Mouse (Mus musculus) heart, adult 18-20 months (tissue): ENCODE results near the gene Ccdc61. TPM values are rescaled to one million over a fixed set of nuclear protein-coding genes. Genes with fewer than 3 reads are reported as not detected.

Experiments
- DNase-seq, 2 experiments: peaks; one replicate each; pipeline ENCODE4 v3.0.0; 2021 to 2022; ENCODE audit warnings: mixed read lengths in 1 of 2
- total RNA-seq, 2 experiments: library from RNA; stranded (reverse); gene quantifications; 2 replicates each; pipeline ENCODE4 v1.2.3; 2021

Gene Ccdc61
- total RNA-seq, 2 experiments from 2014 or later: 8.8 to 10.2 TPM

- peak; percentile 50 to 80 for DNase-seq
Observed at GRCm38 (mm10) chr7:18858310-18858916, 51.8 kb downstream of the Ccdc61 start.

GRCm38 (mm10) chr7:18848395-18848794 is 61.8 kb downstream of the Ccdc61 start:
- no peak for DNase-seq

DNA sequence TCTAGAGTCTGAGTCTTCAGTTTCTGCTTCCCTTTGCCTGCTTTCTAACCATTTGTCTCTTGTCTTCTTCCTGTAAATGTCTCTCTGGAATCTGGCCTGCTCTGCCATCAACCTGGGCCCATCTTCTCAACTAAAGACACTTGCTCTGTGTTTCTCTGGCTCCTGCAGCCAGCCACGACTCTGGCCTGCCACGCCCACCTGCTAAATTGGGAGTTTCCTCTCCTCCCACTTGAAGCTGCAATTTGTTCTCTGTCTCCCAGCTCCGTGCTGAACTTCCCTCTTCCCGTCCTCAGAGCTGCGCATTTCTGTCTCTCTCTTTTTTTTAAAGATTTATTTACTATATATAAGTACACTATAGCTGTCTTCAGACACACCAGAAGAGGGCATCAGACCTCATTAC is 65.4 kb downstream of the Ccdc61 start:
- peak; percentile 29 to 33 for DNase-seq

GRCm38 (mm10) chr7:18841174-18841567 is 69.0 kb downstream of the Ccdc61 start:
- DNase-seq: peak in 1 of 2 experiments; percentile 13

Other genes with a start within 250 kb of the Ccdc61 start
- not detected for gene Psg20, start 224.2 kb downstream of the Ccdc61 start, total RNA-seq
- gene Psg22, start 192.3 kb downstream of the Ccdc61 start, total RNA-seq: not detected
- gene Psg19, start 111.9 kb downstream of the Ccdc61 start, total RNA-seq: not detected
- not detected for gene Psg17, start 88.8 kb downstream of the Ccdc61 start, total RNA-seq
- gene Mill2, start 70.4 kb downstream of the Ccdc61 start, total RNA-seq: 1 to 10 TPM; 6.1 to 7.2 TPM
- gene Pglyrp1, start 39.1 kb downstream of the Ccdc61 start, total RNA-seq: 1 to 10 TPM; 1.6 to 5.5 TPM
- 1 to 10 TPM; 4.4 to 4.9 TPM for gene Nova2, start 15.5 kb upstream of the Ccdc61 start, total RNA-seq
- gene Nanos2, start 77.0 kb upstream of the Ccdc61 start, total RNA-seq: not detected
- 1 to 10 TPM; 3.6 to 4.0 TPM for gene Mypop, start 80.8 kb upstream of the Ccdc61 start, total RNA-seq
- 10 to 100 TPM; 22.4 to 23.1 TPM for gene Irf2bp1, start 93.6 kb upstream of the Ccdc61 start, total RNA-seq
- not detected for gene Foxa3, start 113.1 kb upstream of the Ccdc61 start, total RNA-seq
- gene Sympk, start 114.0 kb upstream of the Ccdc61 start, total RNA-seq: 10 to 100 TPM; 85.2 to 93.9 TPM
- gene Rsph6a, start 144.3 kb upstream of the Ccdc61 start, total RNA-seq: not detected
- gene Dmwd, start 165.8 kb upstream of the Ccdc61 start, total RNA-seq: 10 to 100 TPM; 44.6 to 46.6 TPM
- 100 to 1,000 TPM; 503 to 516 TPM for gene Dmpk, start 173.4 kb upstream of the Ccdc61 start, total RNA-seq
- gene Six5, start 184.2 kb upstream of the Ccdc61 start, total RNA-seq: 1 to 10 TPM; 5.6 to 6.8 TPM
- gene Gm4969, start 208.0 kb upstream of the Ccdc61 start, total RNA-seq: not detected
- gene Fbxo46, start 209.4 kb upstream of the Ccdc61 start, total RNA-seq: 1 to 10 TPM; 5.5 to 5.7 TPM
- gene Qpctl, start 238.9 kb upstream of the Ccdc61 start, total RNA-seq: 1 to 10 TPM; 4.0 to 4.2 TPM
- gene Snrpd2, start 239.3 kb upstream of the Ccdc61 start, total RNA-seq: 10 to 100 TPM; 60.8 to 61.3 TPM